Mouse (Mus musculus): ENCODE results near the gene Zfp839.

The Zfp839 gene

GRCm38 (mm10) chr12:110850010-110850928 lies at the start of gene Zfp839:
Gene Zfp839, plus strand, starts transcription at chr12:110850253.
- DNase-seq = peak; percentile 86

GRCm38 (mm10) chr12:110801876-110802464 lies 48.1 kb upstream of the Zfp839 start:
- no peak for DNase-seq

- DNase-seq = no peak
These were observed 47.3 kb upstream of the Zfp839 start for GRCm38 (mm10) chr12:110802674-110803297.

GRCm38 (mm10) chr12:110804261-110804660 lies 45.8 kb upstream of the Zfp839 start:
- DNase-seq = peak; percentile 33

- DNase-seq = no peak
These were observed 43.6 kb upstream of the Zfp839 start for GRCm38 (mm10) chr12:110806301-110806970.

GRCm38 (mm10) chr12:110808430-110808829 lies 41.6 kb upstream of the Zfp839 start:
- DNase-seq = no peak

- no peak for DNase-seq
These were observed 41.2 kb upstream of the Zfp839 start for GRCm38 (mm10) chr12:110808848-110809247.

- DNase-seq = no peak
These were observed 36.9 kb upstream of the Zfp839 start for GRCm38 (mm10) chr12:110813132-110813531.

- no peak for DNase-seq
These were observed 36.4 kb upstream of the Zfp839 start for GRCm38 (mm10) chr12:110813624-110814023.

- DNase-seq = no peak
These were observed 35.1 kb upstream of the Zfp839 start for GRCm38 (mm10) chr12:110814924-110815323.

GRCm38 (mm10) chr12:110816833-110817232 lies 33.2 kb upstream of the Zfp839 start:
- no peak for DNase-seq

GRCm38 (mm10) chr12:110819367-110819766 lies 30.7 kb upstream of the Zfp839 start:
- no peak for DNase-seq

GRCm38 (mm10) chr12:110821787-110822186 lies 28.3 kb upstream of the Zfp839 start:
- DNase-seq = no peak

- DNase-seq = no peak
These were observed 27.7 kb upstream of the Zfp839 start for GRCm38 (mm10) chr12:110822366-110822765.

GRCm38 (mm10) chr12:110828908-110829307 lies 21.1 kb upstream of the Zfp839 start:
- no peak for DNase-seq

- no peak for DNase-seq
These were observed 19.6 kb upstream of the Zfp839 start for GRCm38 (mm10) chr12:110830293-110831024.

- no peak for DNase-seq
These were observed 14.9 kb upstream of the Zfp839 start for GRCm38 (mm10) chr12:110835182-110835581.

GRCm38 (mm10) chr12:110836729-110837128 lies 13.3 kb upstream of the Zfp839 start:
- DNase-seq = no peak

GRCm38 (mm10) chr12:110837192-110837841 lies 12.7 kb upstream of the Zfp839 start:
- DNase-seq = no peak

- no peak for DNase-seq
These were observed 12.2 kb upstream of the Zfp839 start for GRCm38 (mm10) chr12:110837850-110838249.

- peak; percentile 96 for DNase-seq
These were observed 9.5 kb upstream of the Zfp839 start, which contains the start of gene Mok for GRCm38 (mm10) chr12:110840348-110841198. Gene Mok, minus strand, starts transcription at chr12:110840939.
